Mouse (Mus musculus) adrenal gland, adult 2 months (tissue): Measurements from ENCODE around the gene Cacng7. TPM values are rescaled to one million over a fixed set of nuclear protein-coding genes. Genes with fewer than 3 reads are reported as not detected.
"Not testable (repeated sequence)": the region's sequence is repeated elsewhere in the genome, so short reads cannot be mapped to it uniquely, and the experiment has no call there.

Experiments used
- DNase-seq: peaks from one replicate; pipeline ENCODE4 v3.0.0; 2021
- microRNA-seq, 2 experiments: library from miRNA; unstranded; fragments of <30 nt; microRNA quantifications; one replicate each; pipeline ENCODE4 v1.2.0; 2021
- polyA plus RNA-seq: library from polyadenylated mRNA; depleted of rRNA; stranded (reverse); fragments of >200 nt; gene quantifications from 2 replicates; pipeline ENCODE4 v1.2.3, GENCODE M21; 2012; rRNA removed
- total RNA-seq, 2 experiments: library from RNA; stranded (reverse); gene quantifications; 2 replicates each; pipeline ENCODE4 v1.2.3; 2021

The Cacng7 gene
- total and polyA plus RNA-seq, 3 experiments = 9.1 to 14.2 (median 11.4) TPM

GRCm38 (mm10) chr7:3389444-3390412 is 57.0 kb downstream of the Cacng7 start:
- DNase-seq = peak; percentile 79

- DNase-seq = no peak
Observed at GRCm38 (mm10) chr7:3390413-3391080, 57.8 kb downstream of the Cacng7 start, which contains the start of gene Cacng8. Cacng8 (plus strand) TSS chr7:3390683.

- no peak for DNase-seq
Observed at GRCm38 (mm10) chr7:3391081-3391451, 58.3 kb downstream of the Cacng7 start.

- peak; percentile 31 for DNase-seq
Observed at GRCm38 (mm10) chr7:3391809-3392208, 59.1 kb downstream of the Cacng7 start.

GRCm38 (mm10) chr7:3397355-3397754 is 64.6 kb downstream of the Cacng7 start:
- DNase-seq = no peak

- DNase-seq = no peak
Observed at GRCm38 (mm10) chr7:3397797-3398196, 65.0 kb downstream of the Cacng7 start.

GRCm38 (mm10) chr7:3398363-3398762 is 65.6 kb downstream of the Cacng7 start:
- DNase-seq = not testable (repeated sequence)

- no peak for DNase-seq
Observed at GRCm38 (mm10) chr7:3399937-3400336, 67.2 kb downstream of the Cacng7 start.

- DNase-seq = no peak
Observed at GRCm38 (mm10) chr7:3409729-3410520, 77.2 kb downstream of the Cacng7 start.

- peak; percentile 69 for DNase-seq
Observed at GRCm38 (mm10) chr7:3411160-3411941, 78.6 kb downstream of the Cacng7 start.

GRCm38 (mm10) chr7:3412036-3412435 is 79.3 kb downstream of the Cacng7 start:
- DNase-seq = peak; percentile 53

GRCm38 (mm10) chr7:3414888-3415287 is 82.1 kb downstream of the Cacng7 start:
- peak; percentile 82 for DNase-seq

- DNase-seq = peak; percentile 82
Observed at GRCm38 (mm10) chr7:3415378-3415777, 82.6 kb downstream of the Cacng7 start.

Small RNA genes lying within 50 kb of the gene (microRNA-seq; reads per million reads assigned to microRNA genes)
- gene Gm23450 = 21.1 to 22.6 reads per million in 2 experiments

Other genes starting within 250 kb of the Cacng7 start
- not detected for gene AU018091, start 163.8 kb upstream of the Cacng7 start, total RNA-seq
- gene AU018091, start 163.8 kb upstream of the Cacng7 start, polyA plus RNA-seq = not detected in 2 replicates
- gene Nlrp12, start 83.2 kb upstream of the Cacng7 start, total RNA-seq = not detected
- 0.01 TPM in 1 of 2 replicates, not detected in the other for gene Nlrp12, start 83.2 kb upstream of the Cacng7 start, polyA plus RNA-seq
- 10 to 100 TPM; 65.1 to 90.8 TPM for gene Myadm, start 43.9 kb upstream of the Cacng7 start, total RNA-seq
- gene Myadm, start 43.9 kb upstream of the Cacng7 start, polyA plus RNA-seq = 199 and 200 TPM in 2 replicates
- 1 to 10 TPM in 1 of 2 experiments, under 1 TPM in 1; 0.32 to 1.5 TPM for gene Prkcg, start 43.8 kb upstream of the Cacng7 start, total RNA-seq
- gene Prkcg, start 43.8 kb upstream of the Cacng7 start, polyA plus RNA-seq = 1.5 and 1.6 TPM in 2 replicates
- gene Cacng8, start 57.7 kb downstream of the Cacng7 start, total RNA-seq = 1 to 10 TPM; 2.7 to 6.9 TPM
- 4.5 and 5.6 TPM in 2 replicates for gene Cacng8, start 57.7 kb downstream of the Cacng7 start, polyA plus RNA-seq
- gene Cacng6, start 91.2 kb downstream of the Cacng7 start, total RNA-seq = under 1 TPM in 1 of 2 experiments, not detected in 1; 0.38 TPM
- 0.26 TPM in 1 of 2 replicates, not detected in the other for gene Cacng6, start 91.2 kb downstream of the Cacng7 start, polyA plus RNA-seq
- gene Tarm1, start 169.7 kb downstream of the Cacng7 start, total RNA-seq = 1 to 10 TPM in 1 of 2 experiments, under 1 TPM in 1; 0.66 to 1.6 TPM
- gene Tarm1, start 169.7 kb downstream of the Cacng7 start, polyA plus RNA-seq = 0.18 and 0.29 TPM in 2 replicates